Mouse (Mus musculus): Measurements from ENCODE around the gene Peli2. TPM values are rescaled to one million over a fixed set of nuclear protein-coding genes. Genes with fewer than 3 reads are reported as not detected.
"Not testable (repeated sequence)": the region's sequence is repeated elsewhere in the genome, so short reads cannot be mapped to it uniquely, and the experiment has no call there.

Peli2 gene
- 3.5 and 3.7 TPM in 2 replicates for polyA plus RNA-seq (2015; fragmentation: Nextera tagmentation; extraction: Ambion mirVana)

GRCm38 (mm10) chr14:48120752-48121528, at the start of gene Peli2:
Gene Peli2, plus strand, starts transcription at chr14:48120823.
- Histone ChIP-seq H3K9me3 (ENCODE audit: control insufficient read depth, low read length) (no peaks in the 10 kb centered on the region), H3K4me2 (ENCODE audit: low read depth, low read length) (peak within 1 kb of the TSS; percentile 84), H3K36me3 (ENCODE audit: control insufficient read depth, insufficient read depth, low read length) (no peaks in the 10 kb centered on the region), H3K4me3 (ENCODE audit: low read length) (peak within 1 kb of the TSS; percentile 84), H3K4me1 (ENCODE audit: control insufficient read depth, insufficient read depth, low read length) (peaks cover 9% of the 10 kb centered on the region; the same call in 1 of the 2 replicates), H3K9ac (ENCODE audit: low read depth, low read length) (peak within 1 kb of the TSS; percentile 75), H3K27ac (ENCODE audit: low read length) (peak within 1 kb of the TSS; percentile 78), H3K27me3 (replicated peaks; ENCODE audit: control insufficient read depth, insufficient read depth, low read length) (no peaks in the 10 kb centered on the region)
- peak; percentile 89 for ATAC-seq
- WGBS, result 0% methylated on average over 104 of the region's 117 CpGs

DNA sequence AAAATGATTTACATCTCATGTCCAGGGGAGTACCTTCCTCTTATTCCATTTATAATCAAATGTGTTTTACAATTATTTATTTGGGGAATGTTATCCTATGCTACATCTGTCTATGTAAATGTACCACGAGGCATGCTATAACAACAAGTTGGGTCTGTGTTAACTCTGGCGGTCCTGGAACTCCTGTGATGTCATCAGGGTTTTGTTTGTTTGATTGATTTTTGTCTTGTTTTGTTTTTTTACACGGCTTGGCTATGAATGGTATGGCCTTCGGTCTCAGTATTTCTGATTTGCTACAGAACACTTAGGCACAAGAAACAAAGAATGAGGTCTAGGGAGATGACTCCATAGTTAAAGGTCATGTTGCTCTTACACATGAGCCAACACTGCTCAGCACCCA, 48.5 kb upstream of the Peli2 start:
- Histone ChIP-seq H3K4me2 (ENCODE audit: low read depth, low read length) (no peak overlapping the region), H3K4me1 (ENCODE audit: control insufficient read depth, insufficient read depth, low read length) (0 out of 2 replicates have a peak, but pooled peaks cover 6% of the 10 kb centered on the region), H3K9me3 (ENCODE audit: control insufficient read depth, low read length) (no peaks in the 10 kb centered on the region), H3K9ac (ENCODE audit: low read depth, low read length) (no peak overlapping the region), H3K4me3 (ENCODE audit: low read length) (no peak overlapping the region), H3K27ac (ENCODE audit: low read length) (no peak overlapping the region), H3K27me3 (replicated peaks; ENCODE audit: control insufficient read depth, insufficient read depth, low read length) (no peaks in the 10 kb centered on the region), H3K36me3 (ENCODE audit: control insufficient read depth, insufficient read depth, low read length) (no peaks in the 10 kb centered on the region)
- 68% methylated on average over 4 of the region's 4 CpGs for WGBS
- ATAC-seq, result no peak

DNA sequence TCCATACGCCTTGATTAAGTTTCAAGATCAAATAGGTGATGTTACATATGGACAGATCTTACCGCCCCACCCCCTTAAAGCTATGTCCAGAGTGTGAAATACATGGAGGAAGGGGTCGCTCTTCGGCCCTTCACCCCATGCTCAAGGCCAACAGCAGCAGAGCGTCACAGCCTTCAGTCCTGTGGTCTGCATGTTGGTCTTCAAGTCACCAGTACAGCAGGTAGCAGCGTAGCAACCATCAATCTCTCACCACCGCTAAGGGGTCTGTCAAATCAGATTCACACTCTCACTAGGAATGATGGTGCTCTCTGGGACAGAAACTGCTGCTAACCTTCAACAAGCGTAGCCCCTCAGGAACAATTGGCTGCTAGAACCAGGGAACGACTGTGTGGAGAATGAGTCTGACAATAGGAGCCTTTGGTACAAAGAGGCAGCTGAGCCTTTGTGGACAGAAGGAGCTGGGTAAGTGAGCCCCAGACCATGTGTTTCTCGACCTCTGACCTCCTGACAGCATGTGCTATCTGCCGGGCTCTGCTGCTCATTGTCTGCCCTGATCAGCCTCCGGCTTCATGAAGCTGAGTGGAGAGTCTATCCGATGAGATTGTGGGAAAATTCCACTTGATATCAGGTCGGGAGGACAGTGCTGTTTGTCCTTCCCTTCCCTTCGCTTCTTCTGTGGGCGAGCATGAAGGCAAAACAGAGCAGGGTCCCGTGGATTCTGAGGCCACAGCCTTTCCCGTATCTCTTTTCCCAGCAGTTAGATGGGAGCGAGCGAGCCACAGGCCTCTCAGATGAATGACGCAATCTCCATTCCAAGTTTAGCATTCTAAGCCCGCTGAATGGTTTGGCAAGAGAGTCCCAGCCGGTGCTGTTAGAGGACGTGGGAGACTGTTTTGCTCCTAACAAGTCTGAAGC, 47.1 kb upstream of the Peli2 start:
- Histone ChIP-seq H3K4me2 (ENCODE audit: low read depth, low read length) (no peak overlapping the region), H3K36me3 (ENCODE audit: control insufficient read depth, insufficient read depth, low read length) (no peaks in the 10 kb centered on the region), H3K9ac (ENCODE audit: low read depth, low read length) (0 out of 2 replicates have a peak overlapping the region, but pooled peaks have one; percentile 6), H3K27me3 (replicated peaks; ENCODE audit: control insufficient read depth, insufficient read depth, low read length) (no peaks in the 10 kb centered on the region), H3K4me3 (ENCODE audit: low read length) (no peak overlapping the region), H3K9me3 (ENCODE audit: control insufficient read depth, low read length) (no peaks in the 10 kb centered on the region), H3K27ac (ENCODE audit: low read length) (no peak overlapping the region; the same call in 1 of the 2 replicates), H3K4me1 (ENCODE audit: control insufficient read depth, insufficient read depth, low read length) (0 out of 2 replicates have a peak, but pooled peaks cover 6% of the 10 kb centered on the region)
- ATAC-seq, result no peak
- 48% methylated on average over 24 of the region's 24 CpGs for WGBS

- H3K4me2 ChIP-seq (ENCODE audit: low read depth, low read length); H3K4me1 ChIP-seq (ENCODE audit: control insufficient read depth, insufficient read depth, low read length); H3K9me3 ChIP-seq (ENCODE audit: control insufficient read depth, low read length); H3K27ac ChIP-seq (ENCODE audit: low read length); H3K36me3 ChIP-seq (ENCODE audit: control insufficient read depth, insufficient read depth, low read length); ATAC-seq; H3K9ac ChIP-seq (ENCODE audit: low read depth, low read length); H3K27me3 ChIP-seq (replicated peaks; ENCODE audit: control insufficient read depth, insufficient read depth, low read length); H3K4me3 ChIP-seq (ENCODE audit: low read length): not testable (repeated sequence)
- 91% methylated on average over 17 of the region's 17 CpGs for whole genome bisulfite sequencing
Measured at GRCm38 (mm10) chr14:48079574-48079973, 41.0 kb upstream of the Peli2 start.

GRCm38 (mm10) chr14:48083836-48084812, 36.5 kb upstream of the Peli2 start:
- no peaks in the 10 kb centered on the region for H3K27me3 ChIP-seq (replicated peaks; ENCODE audit: control insufficient read depth, insufficient read depth, low read length)
- H3K36me3 ChIP-seq (ENCODE audit: control insufficient read depth, insufficient read depth, low read length), result no peaks in the 10 kb centered on the region
- H3K27ac ChIP-seq (ENCODE audit: low read length), result no peak overlapping the region
- H3K9me3 ChIP-seq (ENCODE audit: control insufficient read depth, low read length), result no peaks in the 10 kb centered on the region
- WGBS, result 26% methylated on average over 14 of the region's 14 CpGs
- H3K4me1 ChIP-seq (ENCODE audit: control insufficient read depth, insufficient read depth, low read length), result peaks cover 6% of the 10 kb centered on the region; the same call in 1 of the 2 replicates
- H3K4me2 ChIP-seq (ENCODE audit: low read depth, low read length), result no peak overlapping the region
- no peak for ATAC-seq
- H3K9ac ChIP-seq (ENCODE audit: low read depth, low read length), result no peak overlapping the region
- no peak overlapping the region for H3K4me3 ChIP-seq (ENCODE audit: low read length)

- H3K4me3 ChIP-seq (ENCODE audit: low read length), result no peak overlapping the region
- no peaks in the 10 kb centered on the region for H3K27me3 ChIP-seq (replicated peaks; ENCODE audit: control insufficient read depth, insufficient read depth, low read length)
- H3K4me1 ChIP-seq (ENCODE audit: control insufficient read depth, insufficient read depth, low read length), result peaks cover 6% of the 10 kb centered on the region; the same call in 1 of the 2 replicates
- no peaks in the 10 kb centered on the region for H3K9me3 ChIP-seq (ENCODE audit: control insufficient read depth, low read length)
- no peak for ATAC-seq
- no peaks in the 10 kb centered on the region for H3K36me3 ChIP-seq (ENCODE audit: control insufficient read depth, insufficient read depth, low read length)
- H3K27ac ChIP-seq (ENCODE audit: low read length), result no peak overlapping the region
- H3K9ac ChIP-seq (ENCODE audit: low read depth, low read length), result no peak overlapping the region
- no peak overlapping the region for H3K4me2 ChIP-seq (ENCODE audit: low read depth, low read length)
- WGBS, result 52% methylated on average over 7 of the region's 7 CpGs
Measured at GRCm38 (mm10) chr14:48086682-48087297, 33.8 kb upstream of the Peli2 start.

DNA sequence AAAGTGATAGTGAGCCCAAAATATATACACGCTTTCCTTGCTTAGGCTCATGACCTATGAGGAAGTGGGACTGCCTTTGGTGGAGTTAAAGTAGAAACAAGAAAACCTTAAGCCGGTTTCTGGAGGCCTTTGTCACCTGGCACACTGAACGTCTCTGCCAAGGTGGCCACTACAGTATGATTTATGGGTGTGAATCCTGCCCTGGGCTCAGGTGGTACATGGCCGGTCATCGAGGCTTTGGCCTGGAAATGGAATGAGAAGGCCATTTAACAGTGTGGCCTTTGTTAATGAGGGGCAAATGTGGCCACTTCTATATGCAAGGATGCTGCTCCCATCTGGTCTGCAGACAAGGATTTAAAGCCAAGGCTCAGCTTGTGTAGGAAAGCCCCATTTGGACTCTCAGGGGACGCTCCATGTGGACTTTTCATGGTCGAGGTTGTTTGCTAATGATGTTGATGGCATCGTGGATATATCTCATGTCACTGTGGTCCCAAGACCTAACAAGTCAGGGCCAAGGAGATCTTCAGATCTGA, 33.3 kb upstream of the Peli2 start:
- no peak overlapping the region for H3K27ac ChIP-seq (ENCODE audit: low read length)
- H3K27me3 ChIP-seq (replicated peaks; ENCODE audit: control insufficient read depth, insufficient read depth, low read length), result no peaks in the 10 kb centered on the region
- H3K4me2 ChIP-seq (ENCODE audit: low read depth, low read length), result no peak overlapping the region
- WGBS, result 73% methylated on average over 8 of the region's 8 CpGs
- no peaks in the 10 kb centered on the region for H3K36me3 ChIP-seq (ENCODE audit: control insufficient read depth, insufficient read depth, low read length)
- no peak overlapping the region for H3K4me3 ChIP-seq (ENCODE audit: low read length)
- no peak overlapping the region for H3K9ac ChIP-seq (ENCODE audit: low read depth, low read length)
- no peak for ATAC-seq
- no peaks in the 10 kb centered on the region for H3K9me3 ChIP-seq (ENCODE audit: control insufficient read depth, low read length)
- H3K4me1 ChIP-seq (ENCODE audit: control insufficient read depth, insufficient read depth, low read length), result peaks cover 6% of the 10 kb centered on the region; the same call in 1 of the 2 replicates

GRCm38 (mm10) chr14:48090465-48090864, 30.2 kb upstream of the Peli2 start:
- H3K36me3 ChIP-seq (ENCODE audit: control insufficient read depth, insufficient read depth, low read length), result no peaks in the 10 kb centered on the region
- H3K4me3 ChIP-seq (ENCODE audit: low read length), result no peak overlapping the region
- H3K4me1 ChIP-seq (ENCODE audit: control insufficient read depth, insufficient read depth, low read length), result no peaks in the 10 kb centered on the region
- no peaks in the 10 kb centered on the region for H3K9me3 ChIP-seq (ENCODE audit: control insufficient read depth, low read length)
- no peak overlapping the region for H3K27ac ChIP-seq (ENCODE audit: low read length)
- no peak overlapping the region for H3K9ac ChIP-seq (ENCODE audit: low read depth, low read length)
- no peak overlapping the region for H3K4me2 ChIP-seq (ENCODE audit: low read depth, low read length)
- no peaks in the 10 kb centered on the region for H3K27me3 ChIP-seq (replicated peaks; ENCODE audit: control insufficient read depth, insufficient read depth, low read length)
- WGBS, result 63% methylated on average over 4 of the region's 4 CpGs
- ATAC-seq, result no peak

All from intestine, embryonic 16.5 days (tissue).